Mouse (Mus musculus) MEL (cell line): ENCODE measurements around the gene Icam1. TPM values are rescaled to one million over a fixed set of nuclear protein-coding genes. Genes with fewer than 3 reads are reported as not detected.

ENCODE experiments used
- DNase-seq: peaks from one replicate; pipeline ENCODE4 v3.0.0; 2011; ENCODE audit warnings: low read depth, low spot score
- H3K27ac ChIP-seq: 2 replicates; pipeline ENCODE4 v1.5.1; 2012; ENCODE audit warnings: low read depth, mild to moderate bottlenecking, control low read depth, low read length, moderate library complexity; ENCODE audit not compliant: control insufficient read depth
- H3K27me3 ChIP-seq, 2 experiments: fragments of 150-350 bp in 1 of 2; sonication (generic) in 1 of 2; 2 replicates each; pipeline ENCODE4 v1.6.1; 2012; ENCODE audit warnings: low read length in 2 of 2, mild to moderate bottlenecking in 2 of 2, improper control_type of control experiment in 1 of 2, moderate library complexity in 1 of 2; ENCODE audit not compliant: insufficient read depth in 2 of 2, control insufficient read depth in 1 of 2
- H3K36me3 ChIP-seq, 2 experiments: 2 replicates each; pipeline ENCODE4 v1.6.1; 2012 to 2014; ENCODE audit warnings: low read length in 2 of 2, improper control_type of control experiment in 1 of 2, inconsistent platforms in 1 of 2, mild to moderate bottlenecking in 1 of 2; ENCODE audit not compliant: insufficient read depth in 2 of 2, control insufficient read depth in 1 of 2
- H3K4me1 ChIP-seq, 2 experiments: fragments of 150-350 bp in 1 of 2; sonication (generic) in 1 of 2; 2 replicates each; pipeline ENCODE4 v1.6.1; 2012; ENCODE audit warnings: low read length in 2 of 2, improper control_type of control experiment in 1 of 2, mild to moderate bottlenecking in 1 of 2; ENCODE audit not compliant: insufficient read depth in 2 of 2, control insufficient read depth in 1 of 2
- H3K4me3 ChIP-seq, 2 experiments: fragments of 150-350 bp in 1 of 2; sonication (generic) in 1 of 2; 2 replicates each; pipeline ENCODE4 v1.5.1; 2012; ENCODE audit warnings: low read depth in 2 of 2, low read length in 2 of 2, mild to moderate bottlenecking in 2 of 2, moderate library complexity in 2 of 2, control low read depth in 1 of 2, improper control_type of control experiment in 1 of 2; ENCODE audit not compliant: control insufficient read depth in 1 of 2, insufficient read depth in 1 of 2
- H3K79me2 ChIP-seq: 2 replicates; pipeline ENCODE4 v1.6.1; 2012; ENCODE audit warnings: mild to moderate bottlenecking, low read length, moderate library complexity; ENCODE audit not compliant: control insufficient read depth, poor library complexity, insufficient read depth
- H3K9ac ChIP-seq: 2 replicates; pipeline ENCODE4 v1.6.1; 2012; ENCODE audit warnings: low read depth, mild to moderate bottlenecking, control low read depth, low read length, moderate library complexity; ENCODE audit not compliant: control insufficient read depth, poor library complexity, severe bottlenecking
- H3K9me3 ChIP-seq: fragments of 150-350 bp; sonication (generic); replicated peaks from 2 replicates; pipeline ENCODE4 v1.6.1; 2012; ENCODE audit warnings: mild to moderate bottlenecking, low read length, improper control_type of control experiment, moderate library complexity; ENCODE audit not compliant: insufficient read depth
- BHLHE40 ChIP-seq: IDR thresholded peaks from 2 replicates; pipeline ENCODE4 v1.6.1; 2012; ENCODE audit warnings: low read depth, mild to moderate bottlenecking, inconsistent platforms, low read length, improper control_type of control experiment, borderline replicate concordance
- CHD1 ChIP-seq: IDR thresholded peaks from 2 replicates; pipeline ENCODE4 v1.6.1; 2012; ENCODE audit warnings: low read depth, mild to moderate bottlenecking, inconsistent platforms, low read length, improper control_type of control experiment
- CHD2 ChIP-seq: IDR thresholded peaks from 2 replicates; pipeline ENCODE4 v1.6.1; 2011; ENCODE audit warnings: low read length, improper control_type of control experiment
- CTCF ChIP-seq, 3 experiments: IDR thresholded peaks in 2 of 3; conservative IDR thresholded peaks in 1 of 3; 2 replicates each; pipeline ENCODE4 v1.5.1; 2011 to 2012; ENCODE audit warnings: low read length in 3 of 3, low read depth in 2 of 3, mild to moderate bottlenecking in 2 of 3, improper control_type of control experiment in 1 of 3, inconsistent platforms in 1 of 3, mixed read lengths in 1 of 3, moderate library complexity in 1 of 3; ENCODE audit not compliant: control insufficient read depth in 1 of 3, insufficient read depth in 1 of 3, poor library complexity in 1 of 3, severe bottlenecking in 1 of 3
- E2F4 ChIP-seq: IDR thresholded peaks from 2 replicates; pipeline ENCODE4 v1.6.1; 2011; ENCODE audit warnings: low read depth, low read length, improper control_type of control experiment, borderline replicate concordance
- ELF1 ChIP-seq: IDR thresholded peaks from 2 replicates; pipeline ENCODE4 v1.6.1; 2014; ENCODE audit warnings: low read depth, mild to moderate bottlenecking, inconsistent platforms, low read length, improper control_type of control experiment, moderate library complexity
- EP300 ChIP-seq, 2 experiments: IDR thresholded peaks; 2 replicates each; pipeline ENCODE4 v1.6.1; 2011; ENCODE audit warnings: improper control_type of control experiment in 2 of 2, low read length in 2 of 2, low read depth in 1 of 2, mild to moderate bottlenecking in 1 of 2
- ETS1 ChIP-seq: IDR thresholded peaks from 2 replicates; pipeline ENCODE4 v1.6.1; 2012; ENCODE audit warnings: low read depth, mild to moderate bottlenecking, inconsistent platforms, low read length, improper control_type of control experiment, moderate library complexity
- GABPA ChIP-seq: IDR thresholded peaks from 2 replicates; pipeline ENCODE4 v1.6.1; 2012; ENCODE audit warnings: low read depth, mild to moderate bottlenecking, inconsistent platforms, low read length, improper control_type of control experiment, moderate library complexity
- GATA1 ChIP-seq: IDR thresholded peaks from 2 replicates; pipeline ENCODE4 v1.6.1; 2011; ENCODE audit warnings: low read depth, low read length, improper control_type of control experiment
- HCFC1 ChIP-seq: IDR thresholded peaks from 2 replicates; pipeline ENCODE4 v1.6.1; 2012; ENCODE audit warnings: low read depth, mild to moderate bottlenecking, inconsistent platforms, low read length, improper control_type of control experiment, moderate library complexity
- JUND ChIP-seq: IDR thresholded peaks from 2 replicates; pipeline ENCODE4 v1.6.1; 2011; ENCODE audit warnings: low read depth, mild to moderate bottlenecking, improper control_type of control experiment, low read length
- KAT2A ChIP-seq: conservative IDR thresholded peaks from 2 replicates; pipeline ENCODE4 v1.6.1; 2012; ENCODE audit warnings: low read depth, low read length, improper control_type of control experiment, inconsistent platforms
- MAX ChIP-seq: IDR thresholded peaks from 2 replicates; pipeline ENCODE4 v1.6.1; 2011; ENCODE audit warnings: low read length, improper control_type of control experiment
- MAZ ChIP-seq: IDR thresholded peaks from 2 replicates; pipeline ENCODE4 v1.6.1; 2012; ENCODE audit warnings: low read depth, mild to moderate bottlenecking, inconsistent platforms, low read length, improper control_type of control experiment
- MEF2A ChIP-seq: IDR thresholded peaks from 2 replicates; pipeline ENCODE4 v1.6.1; 2014; ENCODE audit warnings: low read depth, mild to moderate bottlenecking, inconsistent platforms, low read length, improper control_type of control experiment; ENCODE audit not compliant: poor library complexity, insufficient replicate concordance, severe bottlenecking; ENCODE audit errors: extremely low read depth
- MXI1 ChIP-seq: IDR thresholded peaks from 2 replicates; pipeline ENCODE4 v1.6.1; 2011; ENCODE audit warnings: mild to moderate bottlenecking, low read depth, low read length, improper control_type of control experiment
- MYB ChIP-seq: IDR thresholded peaks from 2 replicates; pipeline ENCODE4 v1.6.1; 2011; ENCODE audit warnings: mild to moderate bottlenecking, low read depth, low read length, improper control_type of control experiment
- MYC ChIP-seq: IDR thresholded peaks from 2 replicates; pipeline ENCODE4 v1.6.1; 2011; ENCODE audit warnings: low read depth, mild to moderate bottlenecking, low read length, improper control_type of control experiment, moderate library complexity
- NELFE ChIP-seq: IDR thresholded peaks from 2 replicates; pipeline ENCODE4 v1.6.1; 2011; ENCODE audit warnings: low read depth, low read length, improper control_type of control experiment
- NRF1 ChIP-seq: IDR thresholded peaks from 2 replicates; pipeline ENCODE4 v1.6.1; 2014; ENCODE audit warnings: low read depth, mild to moderate bottlenecking, inconsistent platforms, low read length, improper control_type of control experiment, moderate library complexity; ENCODE audit not compliant: poor library complexity, insufficient read depth, severe bottlenecking
- POLR2A ChIP-seq, 2 experiments: IDR thresholded peaks; 2 replicates each; pipeline ENCODE4 v1.6.1; 2011 to 2012; ENCODE audit warnings: low read length in 2 of 2, mild to moderate bottlenecking in 2 of 2, control low read depth in 1 of 2, improper control_type of control experiment in 1 of 2, low read depth in 1 of 2, moderate library complexity in 1 of 2; ENCODE audit not compliant: control insufficient read depth in 1 of 2, insufficient read depth in 1 of 2, poor library complexity in 1 of 2
- POLR2AphosphoS2 ChIP-seq: IDR thresholded peaks from 2 replicates; pipeline ENCODE4 v1.6.1; 2011; ENCODE audit warnings: low read length, improper control_type of control experiment
- POLR2AphosphoS5 ChIP-seq: IDR thresholded peaks from 2 replicates; pipeline ENCODE4 v1.6.1; 2012; ENCODE audit warnings: low read depth, borderline replicate concordance, mild to moderate bottlenecking, inconsistent platforms, low read length, moderate library complexity, mixed read lengths
- RAD21 ChIP-seq: IDR thresholded peaks from 2 replicates; pipeline ENCODE4 v1.6.1; 2011; ENCODE audit warnings: mild to moderate bottlenecking, low read depth, low read length, improper control_type of control experiment
- RCOR1 ChIP-seq: IDR thresholded peaks from 2 replicates; pipeline ENCODE4 v1.6.1; 2012; ENCODE audit warnings: low read depth, mild to moderate bottlenecking, inconsistent platforms, low read length, improper control_type of control experiment
- SIN3A ChIP-seq: IDR thresholded peaks from 2 replicates; pipeline ENCODE4 v1.6.1; 2012; ENCODE audit warnings: low read length, improper control_type of control experiment, inconsistent platforms
- SMC3 ChIP-seq: IDR thresholded peaks from 2 replicates; pipeline ENCODE4 v1.6.1; 2011; ENCODE audit warnings: low read depth, low read length, improper control_type of control experiment
- TAL1 ChIP-seq: IDR thresholded peaks from 2 replicates; pipeline ENCODE4 v1.6.1; 2012; ENCODE audit warnings: mild to moderate bottlenecking, inconsistent platforms, low read length, moderate library complexity, mixed read lengths
- TBP ChIP-seq: IDR thresholded peaks from 2 replicates; pipeline ENCODE4 v1.8.0; 2011; ENCODE audit warnings: low read depth, low read length, improper control_type of control experiment
- TCF12 ChIP-seq: IDR thresholded peaks from 2 replicates; pipeline ENCODE4 v1.6.1; 2014; ENCODE audit warnings: low read depth, mild to moderate bottlenecking, inconsistent platforms, low read length, improper control_type of control experiment, moderate library complexity
- UBTF ChIP-seq: IDR thresholded peaks from 2 replicates; pipeline ENCODE4 v1.6.1; 2012; ENCODE audit warnings: low read depth, mild to moderate bottlenecking, inconsistent platforms, low read length, improper control_type of control experiment, moderate library complexity, borderline replicate concordance; ENCODE audit not compliant: insufficient read depth
- USF1 ChIP-seq: IDR thresholded peaks from 2 replicates; pipeline ENCODE4 v1.6.1; 2014; ENCODE audit warnings: low read depth, mild to moderate bottlenecking, inconsistent platforms, low read length, improper control_type of control experiment, moderate library complexity
- USF2 ChIP-seq, 2 experiments: IDR thresholded peaks; 2 replicates each; pipeline ENCODE4 v1.6.1; 2011 to 2012; ENCODE audit warnings: improper control_type of control experiment in 2 of 2, low read length in 2 of 2, borderline replicate concordance in 1 of 2, inconsistent platforms in 1 of 2, low read depth in 1 of 2, mild to moderate bottlenecking in 1 of 2; ENCODE audit not compliant: insufficient read depth in 1 of 2
- ZC3H11A ChIP-seq: IDR thresholded peaks from 2 replicates; pipeline ENCODE4 v1.6.1; 2012; ENCODE audit warnings: low read depth, mild to moderate bottlenecking, inconsistent platforms, low read length, improper control_type of control experiment
- ZMIZ1 ChIP-seq: IDR thresholded peaks from 2 replicates; pipeline ENCODE4 v1.6.1; 2012; ENCODE audit warnings: low read depth, mild to moderate bottlenecking, inconsistent platforms, low read length, improper control_type of control experiment, moderate library complexity
- polyA plus RNA-seq, 2 experiments: library from polyadenylated mRNA; stranded (reverse) in 1 of 2; unstranded in 1 of 2; fragments of >175 nt in 1 of 2; fragments of >200 nt in 1 of 2; gene quantifications; 2 replicates each; pipeline versions ENCODE4 v1.2.1 to v1.2.4; 2012; ENCODE audit warnings: low replicate concordance in 2 of 2, low read depth in 1 of 2; ENCODE audit not compliant: insufficient read length in 2 of 2, insufficient read depth in 1 of 2, missing spikeins in 1 of 2
- total RNA-seq: library from RNA; depleted of rRNA; stranded (reverse); fragments of 300-350 nt; gene quantifications from 2 replicates; pipeline ENCODE4 v1.2.3, GENCODE M21; 2012

Gene Icam1
- total and polyA plus RNA-seq, 3 experiments: 26.0 to 31.0 TPM; not detected in 1

DNA sequence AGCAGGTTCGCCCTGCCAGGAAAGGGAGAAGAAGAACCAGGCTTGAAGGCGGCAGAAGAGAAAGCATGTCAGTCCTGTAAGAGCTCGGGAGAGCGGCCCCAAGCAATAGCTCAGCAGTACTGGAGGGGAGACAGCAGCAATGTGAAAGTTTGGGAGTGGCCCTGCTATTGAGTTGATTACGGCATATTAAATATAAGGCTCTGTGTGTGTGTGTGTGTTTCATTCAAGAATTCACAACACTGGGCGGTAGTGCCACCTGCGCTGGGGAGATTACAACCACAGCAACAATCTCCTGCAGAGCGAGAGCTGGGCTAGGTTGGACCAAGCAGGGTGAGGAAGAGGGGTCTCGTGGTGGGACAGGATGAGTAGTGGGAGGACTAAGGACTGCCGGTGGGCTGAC is 35.8 kb downstream of the Icam1 start:
- peak overlapping the region; percentile 54 to 60 for H3K4me3 ChIP-seq
- peak; percentile 95 for DNase-seq
- peaks cover 15 to 24% of the 10 kb centered on the region in 2 experiments for H3K4me1 ChIP-seq
- peak overlapping the region; percentile 57 for H3K9ac ChIP-seq
- no peaks in the 10 kb centered on the region for H3K79me2 ChIP-seq
- peaks cover 0 to 13% of the 10 kb centered on the region in 2 experiments; a peak in 2 of 4 replicates for H3K36me3 ChIP-seq
- H3K9me3 ChIP-seq: no peaks in the 10 kb centered on the region
- H3K27ac ChIP-seq: peak overlapping the region; percentile 5; the same call in 1 of the 2 replicates
- H3K27me3 ChIP-seq: no peaks in the 10 kb centered on the region
- TF ChIP-seq USF1 (peak; percentile 13; the same call in 1 of the 2 replicates), TCF12 (peak; percentile 97), UBTF (0 out of 2 replicates have a peak, but pooled peaks have one; percentile 74), KAT2A (no peak), GABPA (0 out of 2 replicates have a peak, but pooled peaks have one; percentile 0), RCOR1 (peak; percentile 87), CHD1 (peak; percentile 84; the same call in 1 of the 2 replicates), MYC (peak; percentile 80), JUND (no peak), BHLHE40 (peak; percentile 64; the same call in 1 of the 2 replicates), MAX (peak; percentile 76), TBP (peak; percentile 22; the same call in 1 of the 2 replicates), POLR2AphosphoS2 (no peak), MEF2A (peak; percentile 35; the same call in 1 of the 2 replicates), USF2 (IDR thresholded peaks at IDR 0.05; ENCODE audit: borderline replicate concordance in 1 of 2, insufficient read depth in 1 of 2, low read depth in 1 of 2, low read length in 2 of 2) (no peak), E2F4 (no peak), EP300 (IDR thresholded peaks at IDR 0.05; ENCODE audit: low read depth in 1 of 2, low read length in 2 of 2) (peak; percentile 91 to 93), MXI1 (peak; percentile 99), MAZ (peak; percentile 57; the same call in 1 of the 2 replicates), NELFE (peak; percentile 27; the same call in 1 of the 2 replicates), CTCF (IDR thresholded peaks at IDR 0.05 in 2 of 3, conservative IDR thresholded peaks at IDR 0.05 in 1 of 3; ENCODE audit: control insufficient read depth in 1 of 3, insufficient read depth in 1 of 3, low read depth in 2 of 3, low read length in 3 of 3, poor library complexity in 1 of 3, severe bottlenecking in 1 of 3) (no peak), SIN3A (peak; percentile 96), MYB (no peak; the same call in 1 of the 2 replicates), SMC3 (peak; percentile 24; the same call in 1 of the 2 replicates), POLR2A (IDR thresholded peaks at IDR 0.05; ENCODE audit: control insufficient read depth in 1 of 2, insufficient read depth in 1 of 2, low read depth in 1 of 2, low read length in 2 of 2, poor library complexity in 1 of 2) (0 out of 4 replicates have a peak, but pooled peaks of 1 of the 2 experiments have one; percentile 33), POLR2AphosphoS5 (no peak), ELF1 (peak; percentile 29; the same call in 1 of the 2 replicates), ETS1 (peak; percentile 92), HCFC1 (peak; percentile 67), NRF1 (peak; percentile 38; the same call in 1 of the 2 replicates), ZMIZ1 (0 out of 2 replicates have a peak, but pooled peaks have one; percentile 44), RAD21 (no peak; the same call in 1 of the 2 replicates), TAL1 (peak; percentile 98), CHD2 (no peak; the same call in 1 of the 2 replicates), GATA1 (peak; percentile 93), ZC3H11A (no peak)
